Mouse (Mus musculus) B cell, adult 2 months (primary cell): Measurements from ENCODE around the gene Gm13306.
"Not testable (repeated sequence)": the region's sequence is repeated elsewhere in the genome, so short reads cannot be mapped to it uniquely, and the experiment has no call there.

Experiments used
- DNase-seq, 2 experiments: peaks; one replicate each; pipeline ENCODE4 v3.0.0; 2022

The Gm13306 gene

GRCm38 (mm10) chr4:42153136-42153535 lies at the start of gene Gm13306:
TSS of gene Gm13306 (plus strand) at chr4:42153436.
- not testable (repeated sequence) for DNase-seq

- DNase-seq = not testable (repeated sequence)
Observed at GRCm38 (mm10) chr4:42114517-42114916, 38.7 kb upstream of the Gm13306 start, which contains the start of gene Gm13304. TSS of gene Gm13304 (plus strand) at chr4:42114817.

- not testable (repeated sequence) for DNase-seq
Observed at GRCm38 (mm10) chr4:42168503-42168902, 15.3 kb downstream of the Gm13306 start, which contains the start of gene Gm13305. TSS of gene Gm13305 (minus strand) at chr4:42168603.

GRCm38 (mm10) chr4:42178243-42178642 lies 25.0 kb downstream of the Gm13306 start:
- not testable (repeated sequence) for DNase-seq

- DNase-seq = not testable (repeated sequence)
Observed at GRCm38 (mm10) chr4:42183234-42184197, 30.3 kb downstream of the Gm13306 start.

GRCm38 (mm10) chr4:42184324-42184979 lies 31.2 kb downstream of the Gm13306 start:
- not testable (repeated sequence) for DNase-seq

GRCm38 (mm10) chr4:42184980-42185372 lies 31.7 kb downstream of the Gm13306 start:
- not testable (repeated sequence) for DNase-seq
